Mouse (Mus musculus) hindbrain, embryonic 11.5 days (tissue): Measurements from ENCODE around the gene Gm45140. TPM values are rescaled to one million over a fixed set of nuclear protein-coding genes. Genes with fewer than 3 reads are reported as not detected.

Source experiments
- ATAC-seq: fragments of 200-750 bp; cut with Nextera tagmentation; 2 replicates; pipeline ENCODE4 v1.8.0; 2017; ENCODE audit warnings: mild to moderate bottlenecking, moderate TSS enrichment, moderate library complexity; ENCODE audit not compliant: low FRiP score
- DNase-seq: peaks from one replicate; pipeline ENCODE4 v3.0.0-alpha.2; 2015; ENCODE audit warnings: low spot score
- H3K27ac ChIP-seq: fragments of 300-500 bp; sonication (generic); 2 replicates; pipeline ENCODE4 v1.5.1; 2014; ENCODE audit warnings: mild to moderate bottlenecking, low read depth, low read length
- H3K27me3 ChIP-seq: fragments of 300-500 bp; sonication (generic); 2 replicates; pipeline ENCODE4 v1.6.1; 2014; ENCODE audit warnings: mild to moderate bottlenecking, low read length, moderate library complexity, mixed read lengths; ENCODE audit not compliant: control insufficient read depth, insufficient read depth
- H3K36me3 ChIP-seq: fragments of 300-500 bp; sonication (generic); 2 replicates; pipeline ENCODE4 v1.6.1; 2014; ENCODE audit warnings: mild to moderate bottlenecking, low read length, moderate library complexity, mixed read lengths; ENCODE audit not compliant: control insufficient read depth, insufficient read depth
- H3K4me1 ChIP-seq: fragments of 300-500 bp; sonication (generic); replicated peaks from 2 replicates; pipeline ENCODE4 v1.6.1; 2014; ENCODE audit warnings: low read length, mixed read lengths; ENCODE audit not compliant: control insufficient read depth, insufficient read depth
- H3K4me2 ChIP-seq: fragments of 300-500 bp; sonication (generic); replicated peaks from 2 replicates; pipeline ENCODE4 v1.6.1; 2014; ENCODE audit warnings: mild to moderate bottlenecking, low read depth, low read length
- H3K4me3 ChIP-seq: fragments of 300-500 bp; sonication (generic); 2 replicates; pipeline ENCODE4 v1.5.1; 2014; ENCODE audit warnings: low read depth, low read length
- H3K9ac ChIP-seq: fragments of 300-500 bp; sonication (generic); 2 replicates; pipeline ENCODE4 v1.6.1; 2014; ENCODE audit warnings: low read depth, low read length
- H3K9me3 ChIP-seq: fragments of 300-500 bp; sonication (generic); 2 replicates; pipeline ENCODE4 v1.6.1; 2016; ENCODE audit warnings: low read length; ENCODE audit not compliant: control insufficient read depth
- WGBS: fragments of 180-500 bp; shearing (Covaris S2); extraction: QIAGEN DNeasy Blood & Tissue Kit; methylation state at CpG from one replicate; pipeline ENCODE4 v1.1.7; 2014; 5-methylcytosine and 5-hydroxymethylcytosine counted together
- polyA plus RNA-seq: library from polyadenylated mRNA; unstranded; fragments of >200 nt; fragmentation: Nextera tagmentation; extraction: Ambion mirVana; gene quantifications from 2 replicates; pipeline ENCODE4 v1.2.1, GENCODE M21; 2014

The Gm45140 gene
- polyA plus RNA-seq, 1 experiment from 2014 or later = 3.2 TPM

GRCm38 (mm10) chr6:87873104-87873503, 37.5 kb upstream of the Gm45140 start:
- H3K27me3 ChIP-seq = no peaks in the 10 kb centered on the region
- no peaks in the 10 kb centered on the region for H3K9me3 ChIP-seq
- no peak for ATAC-seq
- no peaks in the 10 kb centered on the region for H3K36me3 ChIP-seq
- H3K4me2 ChIP-seq = no peak overlapping the region
- H3K4me1 ChIP-seq = no peaks in the 10 kb centered on the region
- no peak overlapping the region for H3K4me3 ChIP-seq
- no peak for DNase-seq
- no peak overlapping the region for H3K9ac ChIP-seq
- H3K27ac ChIP-seq = no peak overlapping the region
- 33% methylated on average over 1 of the region's 1 CpGs for WGBS

- WGBS = 94% methylated on average over 7 of the region's 7 CpGs
- ATAC-seq (no peak), DNase-seq (no peak)
- Histone ChIP-seq H3K4me3 (no peak overlapping the region), H3K9ac (no peak overlapping the region), H3K9me3 (no peaks in the 10 kb centered on the region), H3K27me3 (no peaks in the 10 kb centered on the region), H3K27ac (no peak overlapping the region), H3K4me2 (no peak overlapping the region), H3K4me1 (no peaks in the 10 kb centered on the region), H3K36me3 (no peaks in the 10 kb centered on the region)
Measured at GRCm38 (mm10) chr6:87871240-87871639, 35.6 kb upstream of the Gm45140 start.

GRCm38 (mm10) chr6:87870440-87870839, 34.8 kb upstream of the Gm45140 start:
- no peaks in the 10 kb centered on the region for H3K4me1 ChIP-seq
- H3K27me3 ChIP-seq = no peaks in the 10 kb centered on the region
- 74% methylated on average over 1 of the region's 1 CpGs for WGBS
- no peak for DNase-seq
- no peak overlapping the region for H3K4me2 ChIP-seq
- no peak for ATAC-seq
- no peaks in the 10 kb centered on the region for H3K36me3 ChIP-seq
- no peak overlapping the region for H3K9ac ChIP-seq
- H3K9me3 ChIP-seq = no peaks in the 10 kb centered on the region
- no peak overlapping the region for H3K4me3 ChIP-seq
- H3K27ac ChIP-seq = no peak overlapping the region

GRCm38 (mm10) chr6:87868871-87869506, 33.4 kb upstream of the Gm45140 start:
- H3K27ac ChIP-seq = no peak overlapping the region
- no peak overlapping the region for H3K9ac ChIP-seq
- H3K9me3 ChIP-seq = no peaks in the 10 kb centered on the region
- H3K4me2 ChIP-seq = no peak overlapping the region
- ATAC-seq (no peak), DNase-seq (no peak)
- no peak overlapping the region for H3K4me3 ChIP-seq
- WGBS = 82% methylated on average over 9 of the region's 9 CpGs
- no peaks in the 10 kb centered on the region for H3K4me1 ChIP-seq
- no peaks in the 10 kb centered on the region for H3K27me3 ChIP-seq
- H3K36me3 ChIP-seq = no peaks in the 10 kb centered on the region

- H3K27ac ChIP-seq = no peak overlapping the region
- no peak overlapping the region for H3K9ac ChIP-seq
- no peak for ATAC-seq
- 85% methylated on average over 2 of the region's 2 CpGs for WGBS
- H3K4me2 ChIP-seq = no peak overlapping the region
- H3K4me1 ChIP-seq = no peaks in the 10 kb centered on the region
- no peaks in the 10 kb centered on the region for H3K9me3 ChIP-seq
- no peak for DNase-seq
- H3K27me3 ChIP-seq = no peaks in the 10 kb centered on the region
- H3K4me3 ChIP-seq = no peak overlapping the region
- no peaks in the 10 kb centered on the region for H3K36me3 ChIP-seq
Measured at GRCm38 (mm10) chr6:87867256-87867655, 31.7 kb upstream of the Gm45140 start.

- Histone ChIP-seq H3K4me1 (no peaks in the 10 kb centered on the region), H3K36me3 (no peaks in the 10 kb centered on the region), H3K4me3 (no peak overlapping the region), H3K27me3 (no peaks in the 10 kb centered on the region), H3K27ac (no peak overlapping the region), H3K9ac (no peak overlapping the region), H3K4me2 (no peak overlapping the region), H3K9me3 (no peaks in the 10 kb centered on the region)
- no peak for ATAC-seq
- no peak for DNase-seq
- 93% methylated on average over 6 of the region's 6 CpGs for WGBS
Measured at GRCm38 (mm10) chr6:87866211-87866610, 30.6 kb upstream of the Gm45140 start.

GRCm38 (mm10) chr6:87857071-87857470, 21.5 kb upstream of the Gm45140 start:
- Histone ChIP-seq H3K36me3 (no peaks in the 10 kb centered on the region), H3K27ac (no peak overlapping the region), H3K4me3 (no peak overlapping the region), H3K9ac (no peak overlapping the region), H3K9me3 (no peaks in the 10 kb centered on the region), H3K4me2 (no peak overlapping the region), H3K4me1 (no peaks in the 10 kb centered on the region), H3K27me3 (no peaks in the 10 kb centered on the region)
- 74% methylated on average over 1 of the region's 1 CpGs for WGBS
- DNase-seq = no peak
- ATAC-seq = no peak

- no peak overlapping the region for H3K9ac ChIP-seq
- H3K36me3 ChIP-seq = no peaks in the 10 kb centered on the region
- no peak overlapping the region for H3K4me2 ChIP-seq
- H3K27ac ChIP-seq = no peak overlapping the region
- H3K27me3 ChIP-seq = no peaks in the 10 kb centered on the region
- WGBS = 81% methylated on average over 4 of the region's 4 CpGs
- no peaks in the 10 kb centered on the region for H3K9me3 ChIP-seq
- no peak for ATAC-seq
- H3K4me3 ChIP-seq = no peak overlapping the region
- DNase-seq = no peak
- H3K4me1 ChIP-seq = peaks cover under 1% of the 10 kb centered on the region; the same call in 1 of the 2 replicates
Measured at GRCm38 (mm10) chr6:87853446-87853845, 17.9 kb upstream of the Gm45140 start.

GRCm38 (mm10) chr6:87851871-87852270, 16.3 kb upstream of the Gm45140 start:
- peaks cover 3% of the 10 kb centered on the region; the same call in 1 of the 2 replicates for H3K4me1 ChIP-seq
- H3K4me3 ChIP-seq = no peak overlapping the region
- H3K36me3 ChIP-seq = no peaks in the 10 kb centered on the region
- no peak overlapping the region for H3K9ac ChIP-seq
- 77% methylated on average over 6 of the region's 6 CpGs for WGBS
- H3K9me3 ChIP-seq = no peaks in the 10 kb centered on the region
- DNase-seq = no peak
- no peak overlapping the region for H3K27ac ChIP-seq
- no peak overlapping the region for H3K4me2 ChIP-seq
- no peak for ATAC-seq
- H3K27me3 ChIP-seq = no peaks in the 10 kb centered on the region
